Mouse (Mus musculus): ENCODE results near the gene Tsga10. TPM values are rescaled to one million over a fixed set of nuclear protein-coding genes. Genes with fewer than 3 reads are reported as not detected.

The Tsga10 gene
- total and polyA plus RNA-seq, 3 experiments = 0.47 to 0.57 (median 0.55) TPM

DNA sequence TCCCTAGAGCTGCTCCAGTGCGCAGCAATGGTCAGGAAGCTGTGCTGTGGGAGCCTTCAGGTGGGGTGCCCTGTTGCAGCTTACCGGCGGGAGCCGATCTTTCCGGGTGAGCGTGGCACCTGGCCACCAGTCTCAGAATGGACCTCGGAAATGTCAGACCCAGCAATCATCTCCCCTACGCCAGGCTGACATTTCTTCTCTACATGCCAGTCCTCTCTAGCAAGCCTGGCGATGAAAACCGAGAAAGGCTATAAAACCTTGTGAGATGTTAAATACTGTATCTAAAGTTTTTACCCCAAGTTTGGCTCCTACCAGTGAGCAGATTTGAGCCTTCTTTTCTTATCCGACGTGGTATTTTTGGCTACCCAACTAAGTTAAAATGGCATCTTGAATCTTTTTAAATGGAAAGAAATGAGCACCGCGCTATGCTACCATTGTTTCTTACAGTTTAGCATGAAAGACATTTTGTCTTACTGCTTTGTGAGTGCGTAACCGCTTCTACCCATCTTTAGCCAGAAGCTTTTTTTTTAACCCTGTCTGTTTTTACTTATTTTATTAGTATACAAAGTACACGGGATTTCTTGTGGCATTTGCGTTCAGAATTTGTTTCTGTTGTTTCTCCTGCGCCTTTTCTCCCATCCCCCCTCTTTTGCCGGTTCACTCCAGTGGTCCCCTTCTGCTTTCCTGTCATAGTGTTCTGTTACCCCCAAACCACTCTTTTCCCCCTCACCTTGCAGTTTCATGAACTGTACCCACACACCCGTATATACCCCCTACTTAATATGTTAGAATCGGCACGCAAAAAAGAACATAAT, 621 bp downstream of the Tsga10 start:
- Histone ChIP-seq H3K9me3 (replicated peaks; ENCODE audit: low read length) (peaks cover 2% of the 10 kb centered on the region), H3K4me1 (ENCODE audit: control insufficient read depth in 1 of 2, insufficient read depth in 2 of 2) (peaks cover 5 to 16% of the 10 kb centered on the region in 2 experiments; a peak in 2 of 4 replicates), H3K36me3 (replicated peaks in 1 of 2; ENCODE audit: control insufficient read depth in 1 of 2, insufficient read depth in 1 of 2, low read length in 1 of 2) (no peaks in the 10 kb centered on the region), H3K9ac (ENCODE audit: insufficient read depth, low read depth) (peak overlapping the region; percentile 50), H3K27me3 (replicated peaks) (peaks cover 40% of the 10 kb centered on the region), H3K79me2 (replicated peaks; ENCODE audit: control insufficient read depth, extremely low read depth, insufficient read depth, poor library complexity, severe bottlenecking) (no peaks in the 10 kb centered on the region), H3K4me3 (replicated peaks in 1 of 3; ENCODE audit: low read depth in 2 of 3, low read length in 2 of 3, poor library complexity in 1 of 3) (peak overlapping the region; percentile 70 to 94 (median 78)), H3K27ac (ENCODE audit: insufficient read depth, low read depth) (no peak overlapping the region), H3K4me2 (ENCODE audit: insufficient read depth, low read depth, poor library complexity, severe bottlenecking) (peak overlapping the region; percentile 81)
- peak; percentile 29 for DNase-seq (ENCODE audit: extremely low read depth)
- dilution Hi-C loops (cut with MboI; ENCODE audit: extremely low pct_ligation_motif_present, extremely low pct_unique_long_range_greater_than_20kb, low sequenced_read_pairs) = no loop called here
- in situ Hi-C loops (cut with MboI; ENCODE audit: low pct_ligation_motif_present, low pct_unique_long_range_greater_than_20kb, low sequenced_read_pairs) = no loop called here
- TF ChIP-seq MXI1 (IDR thresholded peaks at IDR 0.05; ENCODE audit: low read depth, low read length) = no peak
- no peak for TF ChIP-seq PAX5 (IDR thresholded peaks at IDR 0.05; ENCODE audit: low read length)
- no peak for TF ChIP-seq USF2 (conservative IDR thresholded peaks at IDR 0.05; ENCODE audit: low read depth, low read length)
- TF ChIP-seq ELF1 (IDR thresholded peaks at IDR 0.05; ENCODE audit: low read depth, low read length) = no peak
- TF ChIP-seq MAX (IDR thresholded peaks at IDR 0.05; ENCODE audit: low read length) = 0 out of 2 replicates have a peak, but pooled peaks have one; percentile 22
- TF ChIP-seq POLR2A (IDR thresholded peaks at IDR 0.05; ENCODE audit: low read depth, low read length) = no peak; the same call in 1 of the 2 replicates
- no peak for TF ChIP-seq USF1 (IDR thresholded peaks at IDR 0.05; ENCODE audit: low read depth, low read length)
- TF ChIP-seq BHLHE40 (IDR thresholded peaks at IDR 0.05; ENCODE audit: low read depth, low read length) = no peak
- no peak for TF ChIP-seq MEF2A (IDR thresholded peaks at IDR 0.05; ENCODE audit: borderline replicate concordance, low read depth, low read length)
- TF ChIP-seq HCFC1 (IDR thresholded peaks at IDR 0.05; ENCODE audit: low read depth, low read length) = no peak
- no peak for TF ChIP-seq UBTF (IDR thresholded peaks at IDR 0.05; ENCODE audit: low read depth, low read length)
- TF ChIP-seq TBP (conservative IDR thresholded peaks at IDR 0.05; ENCODE audit: low read depth, low read length) = no peak; the same call in 1 of the 2 replicates
- peak; percentile 31; the same call in 1 of the 2 replicates for TF ChIP-seq CHD2 (IDR thresholded peaks at IDR 0.05; ENCODE audit: low read length)
- no peak for TF ChIP-seq RAD21 (IDR thresholded peaks at IDR 0.05; ENCODE audit: low read depth, low read length)
- TF ChIP-seq CTCF (conservative IDR thresholded peaks at IDR 0.05 in 1 of 2, IDR thresholded peaks at IDR 0.05 in 1 of 2; ENCODE audit: low read depth in 2 of 2, low read length in 2 of 2) = no peak
- 0 out of 2 replicates have a peak, but pooled peaks have one; percentile 13 for TF ChIP-seq EP300 (IDR thresholded peaks at IDR 0.05; ENCODE audit: low read length)
- 0 out of 2 replicates have a peak, but pooled peaks have one; percentile 62 for TF ChIP-seq MAZ (IDR thresholded peaks at IDR 0.05; ENCODE audit: low read depth, low read length)
- TF ChIP-seq ZNF384 (IDR thresholded peaks at IDR 0.05; ENCODE audit: low read depth, low read length) = no peak
- TF ChIP-seq TCF12 (IDR thresholded peaks at IDR 0.05; ENCODE audit: low read depth, low read length) = 0 out of 2 replicates have a peak, but pooled peaks have one; percentile 7
- TF ChIP-seq MYC (IDR thresholded peaks at IDR 0.05; ENCODE audit: low read depth, low read length) = 0 out of 2 replicates have a peak, but pooled peaks have one; percentile 30
- TF ChIP-seq MAFK (IDR thresholded peaks at IDR 0.05; ENCODE audit: insufficient replicate concordance, low read length) = no peak
- TF ChIP-seq ZMIZ1 (IDR thresholded peaks at IDR 0.05; ENCODE audit: low read depth, low read length) = no peak
- no peak for TF ChIP-seq ZC3H11A (IDR thresholded peaks at IDR 0.05; ENCODE audit: low read depth, low read length)
- no peak for TF ChIP-seq NELFE (IDR thresholded peaks at IDR 0.05; ENCODE audit: low read depth, low read length)
- no peak for TF ChIP-seq JUN (IDR thresholded peaks at IDR 0.05; ENCODE audit: insufficient read depth, low read depth, low read length)
- no peak for TF ChIP-seq CHD1 (IDR thresholded peaks at IDR 0.05; ENCODE audit: low read depth, low read length)
- no peak for TF ChIP-seq SMC3 (IDR thresholded peaks at IDR 0.05; ENCODE audit: low read depth, low read length)
- no peak for TF ChIP-seq RCOR1 (conservative IDR thresholded peaks at IDR 0.05; ENCODE audit: low read depth, low read length)
- TF ChIP-seq GABPA (IDR thresholded peaks at IDR 0.05; ENCODE audit: insufficient replicate concordance, low read depth, low read length) = no peak
- TF ChIP-seq JUND (conservative IDR thresholded peaks at IDR 0.05; ENCODE audit: low read depth, low read length) = no peak
- TF ChIP-seq ZKSCAN1 (IDR thresholded peaks at IDR 0.05; ENCODE audit: borderline replicate concordance, low read depth, low read length) = no peak
- no peak for TF ChIP-seq NRF1 (IDR thresholded peaks at IDR 0.05; ENCODE audit: low read depth, low read length)
- peak; percentile 78 for TF ChIP-seq SIN3A (IDR thresholded peaks at IDR 0.05; ENCODE audit: low read length)
- TF ChIP-seq E2F4 (IDR thresholded peaks at IDR 0.05; ENCODE audit: insufficient replicate concordance, low read depth, low read length) = no peak
- TF ChIP-seq POLR2AphosphoS2 (IDR thresholded peaks at IDR 0.05; ENCODE audit: low read depth, low read length) = no peak
- no peak for TF ChIP-seq IRF4 (IDR thresholded peaks at IDR 0.05; ENCODE audit: low read depth, low read length)
- no peak for TF ChIP-seq ETS1 (conservative IDR thresholded peaks at IDR 0.05; ENCODE audit: low read depth, low read length)
- no peak for TF ChIP-seq KAT2A (IDR thresholded peaks at IDR 0.05; ENCODE audit: insufficient replicate concordance, low read length)
